Mouse (Mus musculus): ENCODE measurements at regions not wholly inside any gene's neighbourhood (a gene's known extent, or its start where the extent isn't known, plus 50 kb on each side); places are given as distances from the start of the nearest gene placed in this dataset.
"Not testable (repeated sequence)": the region's sequence is repeated elsewhere in the genome, so short reads cannot be mapped to it uniquely, and the experiment has no call there.

DNA sequence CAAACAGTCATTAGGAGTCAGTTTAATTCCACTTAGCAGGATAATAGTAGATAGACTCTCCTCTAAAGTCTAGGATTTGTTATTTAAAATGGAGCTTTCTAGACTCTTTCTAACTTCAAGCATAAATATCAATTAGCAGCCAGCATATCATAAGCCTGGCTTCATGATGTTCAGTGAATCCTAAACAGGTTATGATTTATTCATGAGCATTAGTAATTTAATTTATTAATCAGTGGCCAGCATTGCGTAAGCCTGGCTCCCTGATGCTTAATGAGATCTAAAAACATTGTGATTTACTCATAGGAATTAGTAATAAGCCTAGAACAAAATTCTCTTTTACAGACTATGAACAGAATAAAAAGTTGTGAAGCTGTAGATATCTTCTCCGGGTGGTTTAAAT, 64.6 kb upstream of the Rmdn2 start:
- Histone ChIP-seq H3K36me3 (ENCODE audit: control insufficient read depth, insufficient read depth, low read length) (no peaks in the 10 kb centered on the region), H3K27me3 (ENCODE audit: control insufficient read depth, insufficient read depth, low read length) (no peaks in the 10 kb centered on the region), H3K4me2 (ENCODE audit: low read length) (no peak overlapping the region), H3K4me1 (ENCODE audit: control insufficient read depth in 2 of 2, insufficient read depth in 2 of 2, low read length in 2 of 2) (peaks cover 6 to 12% of the 10 kb centered on the region in 2 experiments; a peak in 3 of 4 replicates), H3K9me3 (ENCODE audit: control insufficient read depth, low read length) (no peaks in the 10 kb centered on the region), H3K9ac (ENCODE audit: low read length) (no peak overlapping the region), H3K27ac (replicated peaks in 1 of 2; ENCODE audit: control insufficient read depth in 1 of 2, insufficient read depth in 1 of 2, low read depth in 2 of 2, low read length in 2 of 2) (no peak overlapping the region), H3K4me3 (ENCODE audit: control insufficient read depth in 1 of 2, insufficient read depth in 1 of 2, low read depth in 1 of 2, low read length in 2 of 2) (no peak overlapping the region)
- ATAC-seq (ENCODE audit: insufficient number of reproducible peaks, insufficient read depth, low FRiP score, low read depth), result no peak
- WGBS, result 88% methylated on average over 2 of the region's 2 CpGs

DNA sequence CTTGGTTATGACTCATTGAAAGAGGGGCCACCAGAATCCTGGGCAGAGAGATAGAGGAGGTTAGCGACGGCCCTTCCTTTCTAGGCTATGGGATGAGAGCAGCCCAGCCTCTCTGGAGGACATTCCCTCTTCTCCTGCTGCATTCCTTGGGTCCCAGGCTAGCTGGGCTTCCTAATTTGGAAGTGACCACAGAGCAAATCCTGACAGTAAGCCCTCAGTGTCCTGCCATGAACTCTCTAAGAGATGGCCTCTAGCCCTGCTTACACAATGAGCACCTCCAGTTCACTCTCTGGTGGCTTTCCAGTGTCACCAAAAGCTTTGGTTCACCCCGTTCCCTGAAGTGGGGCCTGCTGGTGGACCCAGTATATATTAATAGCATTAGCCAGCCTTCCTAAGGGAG, 64.1 kb upstream of the Rmdn2 start:
- Histone ChIP-seq H3K27ac (replicated peaks in 1 of 2; ENCODE audit: control insufficient read depth in 1 of 2, insufficient read depth in 1 of 2, low read depth in 2 of 2, low read length in 2 of 2) (no peak overlapping the region), H3K4me1 (ENCODE audit: control insufficient read depth in 2 of 2, insufficient read depth in 2 of 2, low read length in 2 of 2) (peaks cover 6 to 12% of the 10 kb centered on the region in 2 experiments; a peak in 3 of 4 replicates), H3K9me3 (ENCODE audit: control insufficient read depth, low read length) (no peaks in the 10 kb centered on the region), H3K4me2 (ENCODE audit: low read length) (no peak overlapping the region), H3K36me3 (ENCODE audit: control insufficient read depth, insufficient read depth, low read length) (no peaks in the 10 kb centered on the region), H3K4me3 (ENCODE audit: control insufficient read depth in 1 of 2, insufficient read depth in 1 of 2, low read depth in 1 of 2, low read length in 2 of 2) (no peak overlapping the region), H3K27me3 (ENCODE audit: control insufficient read depth, insufficient read depth, low read length) (no peaks in the 10 kb centered on the region), H3K9ac (ENCODE audit: low read length) (no peak overlapping the region)
- ATAC-seq (ENCODE audit: insufficient number of reproducible peaks, insufficient read depth, low FRiP score, low read depth), result no peak
- WGBS, result 55% methylated on average over 3 of the region's 3 CpGs

DNA sequence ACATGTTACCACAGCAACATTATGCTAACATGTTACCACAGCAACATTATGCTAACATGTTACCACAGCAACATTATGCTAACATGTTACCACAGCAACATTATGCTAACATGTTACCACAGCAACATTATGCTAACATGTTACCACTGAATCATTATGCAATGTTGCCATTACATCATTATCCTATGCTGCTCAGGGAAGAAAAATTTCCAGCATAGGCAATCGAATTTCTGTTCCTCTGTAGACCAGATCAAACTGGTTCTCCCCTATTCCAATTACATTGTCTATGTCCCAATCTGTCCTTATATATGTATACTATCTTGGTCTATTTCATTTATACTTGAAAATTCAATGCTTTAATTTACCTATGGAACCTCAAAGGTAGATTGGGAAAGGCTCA, 61.3 kb upstream of the Rmdn2 start:
- H3K9ac ChIP-seq (ENCODE audit: low read length); ATAC-seq (ENCODE audit: insufficient number of reproducible peaks, insufficient read depth, low FRiP score, low read depth); H3K4me2 ChIP-seq (ENCODE audit: low read length); H3K4me1 ChIP-seq (ENCODE audit: control insufficient read depth in 2 of 2, insufficient read depth in 2 of 2, low read length in 2 of 2); H3K27ac ChIP-seq (replicated peaks in 1 of 2; ENCODE audit: control insufficient read depth in 1 of 2, insufficient read depth in 1 of 2, low read depth in 2 of 2, low read length in 2 of 2); H3K36me3 ChIP-seq (ENCODE audit: control insufficient read depth, insufficient read depth, low read length); H3K4me3 ChIP-seq (ENCODE audit: control insufficient read depth in 1 of 2, insufficient read depth in 1 of 2, low read depth in 1 of 2, low read length in 2 of 2); H3K9me3 ChIP-seq (ENCODE audit: control insufficient read depth, low read length); H3K27me3 ChIP-seq (ENCODE audit: control insufficient read depth, insufficient read depth, low read length): not testable (repeated sequence)
- WGBS, result 73% methylated on average over 1 of the region's 1 CpGs

DNA sequence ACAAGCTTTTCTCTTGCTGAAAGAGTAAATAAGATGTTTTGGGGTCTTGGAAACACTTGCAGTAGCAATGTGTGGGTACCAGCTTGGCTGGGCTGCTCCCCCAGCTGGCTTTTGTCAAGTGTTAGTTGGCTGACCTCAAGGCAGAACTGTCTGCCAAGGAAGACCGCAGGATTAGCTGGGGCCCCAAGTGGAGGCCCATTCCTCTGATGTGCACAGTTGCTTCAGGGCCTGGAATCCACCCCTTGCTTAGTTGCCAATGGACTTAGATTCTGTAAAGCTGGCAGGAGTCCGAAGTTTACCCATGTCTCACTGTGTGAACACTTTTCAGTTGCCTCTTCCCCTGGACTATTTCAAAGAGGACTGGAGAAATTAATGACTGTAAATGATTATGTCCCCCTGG, 57.8 kb upstream of the Rmdn2 start:
- no peaks in the 10 kb centered on the region for H3K4me1 ChIP-seq (ENCODE audit: control insufficient read depth in 2 of 2, insufficient read depth in 2 of 2, low read length in 2 of 2)
- no peak for ATAC-seq (ENCODE audit: insufficient number of reproducible peaks, insufficient read depth, low FRiP score, low read depth)
- H3K9ac ChIP-seq (ENCODE audit: low read length), result no peak overlapping the region
- no peak overlapping the region for H3K4me3 ChIP-seq (ENCODE audit: control insufficient read depth in 1 of 2, insufficient read depth in 1 of 2, low read depth in 1 of 2, low read length in 2 of 2)
- H3K27me3 ChIP-seq (ENCODE audit: control insufficient read depth, insufficient read depth, low read length), result no peaks in the 10 kb centered on the region
- H3K36me3 ChIP-seq (ENCODE audit: control insufficient read depth, insufficient read depth, low read length), result no peaks in the 10 kb centered on the region
- no peak overlapping the region for H3K27ac ChIP-seq (replicated peaks in 1 of 2; ENCODE audit: control insufficient read depth in 1 of 2, insufficient read depth in 1 of 2, low read depth in 2 of 2, low read length in 2 of 2)
- H3K9me3 ChIP-seq (ENCODE audit: control insufficient read depth, low read length), result no peaks in the 10 kb centered on the region
- 58% methylated on average over 2 of the region's 2 CpGs for WGBS
- no peak overlapping the region for H3K4me2 ChIP-seq (ENCODE audit: low read length)

DNA sequence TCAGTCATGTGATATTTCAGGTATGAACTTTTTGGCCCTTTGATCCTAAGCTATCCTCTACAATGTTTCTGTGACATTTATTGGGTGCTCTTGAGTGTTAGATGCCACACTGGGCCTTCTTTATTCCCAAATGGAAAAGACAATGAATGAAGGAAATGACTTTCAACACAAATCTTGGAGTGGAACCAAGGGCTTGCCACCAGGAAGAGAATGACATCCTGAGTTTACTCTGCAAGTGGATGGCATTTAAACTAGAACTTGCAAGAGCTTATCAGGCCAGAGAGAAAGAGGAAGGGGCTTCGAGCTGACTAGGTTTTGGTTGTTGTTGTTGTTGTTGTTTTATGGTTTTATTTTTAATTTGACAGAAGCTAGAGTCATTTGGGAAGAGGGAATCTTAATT, 56.1 kb upstream of the Rmdn2 start:
- Histone ChIP-seq H3K9ac (ENCODE audit: low read length) (no peak overlapping the region), H3K27me3 (ENCODE audit: control insufficient read depth, insufficient read depth, low read length) (no peaks in the 10 kb centered on the region), H3K4me1 (ENCODE audit: control insufficient read depth in 2 of 2, insufficient read depth in 2 of 2, low read length in 2 of 2) (no peaks in the 10 kb centered on the region), H3K4me2 (ENCODE audit: low read length) (no peak overlapping the region), H3K36me3 (ENCODE audit: control insufficient read depth, insufficient read depth, low read length) (no peaks in the 10 kb centered on the region), H3K4me3 (ENCODE audit: control insufficient read depth in 1 of 2, insufficient read depth in 1 of 2, low read depth in 1 of 2, low read length in 2 of 2) (no peak overlapping the region), H3K27ac (replicated peaks in 1 of 2; ENCODE audit: control insufficient read depth in 1 of 2, insufficient read depth in 1 of 2, low read depth in 2 of 2, low read length in 2 of 2) (no peak overlapping the region), H3K9me3 (ENCODE audit: control insufficient read depth, low read length) (peaks cover 15% of the 10 kb centered on the region)
- 63% methylated on average over 1 of the region's 1 CpGs for WGBS
- ATAC-seq (ENCODE audit: insufficient number of reproducible peaks, insufficient read depth, low FRiP score, low read depth), result no peak
